Mouse (Mus musculus) small intestine, adult 2 months (tissue): ENCODE data around the gene Asna1.
A peak's percentile ranks its signal among the peaks of the same experiment; 100 is the strongest.

Experiments
- CTCF ChIP-seq: fragments of 200-500 bp; IDR thresholded peaks from 2 replicates; pipeline ENCODE4 v1.5.1; 2012; ENCODE audit warnings: low read depth, mild to moderate bottlenecking, control low read depth, inconsistent platforms, low read length, moderate library complexity, mixed read lengths; ENCODE audit not compliant: insufficient replicate concordance, insufficient read length; ENCODE audit errors: extremely low read depth
- POLR2A ChIP-seq: fragments of 200-500 bp; IDR thresholded peaks from 2 replicates; pipeline ENCODE4 v1.6.1; 2012; ENCODE audit warnings: low read depth, mild to moderate bottlenecking, control low read depth, inconsistent platforms, low read length, moderate library complexity

DNA sequence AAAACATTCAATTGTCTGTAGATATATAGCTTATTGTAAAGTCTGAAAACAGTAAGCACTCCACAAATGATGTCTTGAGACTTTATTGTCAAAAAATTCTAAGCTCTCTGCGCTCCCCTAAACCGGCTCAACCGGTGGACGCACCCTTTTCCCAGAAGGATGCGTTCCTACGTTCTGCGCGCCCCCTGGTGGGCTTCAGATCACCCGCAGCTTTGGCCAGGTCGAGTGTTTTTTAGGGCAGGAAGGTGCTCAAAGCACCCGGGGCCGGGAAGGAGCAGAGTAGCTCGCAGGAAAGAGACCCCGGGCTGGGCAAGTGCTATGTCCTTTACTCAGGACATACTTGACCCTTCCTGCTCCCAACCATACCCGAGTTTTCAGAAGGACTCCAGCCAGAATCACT, 35.3 kb downstream of the Asna1 start:
- TF ChIP-seq CTCF (peak; percentile 90; the same call in 1 of the 2 replicates), POLR2A (no peak; the same call in 1 of the 2 replicates)
